Mouse (Mus musculus) ES-CJ7 (cell line): ENCODE measurements at regions not wholly inside any gene's neighbourhood (a gene's known extent, or its start where the extent isn't known, plus 50 kb on each side); places are given as distances from the start of the nearest gene placed in this dataset.
A peak's percentile ranks its signal among the peaks of the same experiment; 100 is the strongest.

Source experiments
- DNase-seq: peaks from one replicate; pipeline ENCODE4 v3.0.0; 2011; ENCODE audit warnings: low read depth, low spot score

- DNase-seq, result peak; percentile 45
Measured at GRCm38 (mm10) chr2:57613243-57613642, 375.8 kb downstream of the Gpd2 start.

GRCm38 (mm10) chr2:57614587-57614991, 377.2 kb downstream of the Gpd2 start:
- no peak for DNase-seq

DNA sequence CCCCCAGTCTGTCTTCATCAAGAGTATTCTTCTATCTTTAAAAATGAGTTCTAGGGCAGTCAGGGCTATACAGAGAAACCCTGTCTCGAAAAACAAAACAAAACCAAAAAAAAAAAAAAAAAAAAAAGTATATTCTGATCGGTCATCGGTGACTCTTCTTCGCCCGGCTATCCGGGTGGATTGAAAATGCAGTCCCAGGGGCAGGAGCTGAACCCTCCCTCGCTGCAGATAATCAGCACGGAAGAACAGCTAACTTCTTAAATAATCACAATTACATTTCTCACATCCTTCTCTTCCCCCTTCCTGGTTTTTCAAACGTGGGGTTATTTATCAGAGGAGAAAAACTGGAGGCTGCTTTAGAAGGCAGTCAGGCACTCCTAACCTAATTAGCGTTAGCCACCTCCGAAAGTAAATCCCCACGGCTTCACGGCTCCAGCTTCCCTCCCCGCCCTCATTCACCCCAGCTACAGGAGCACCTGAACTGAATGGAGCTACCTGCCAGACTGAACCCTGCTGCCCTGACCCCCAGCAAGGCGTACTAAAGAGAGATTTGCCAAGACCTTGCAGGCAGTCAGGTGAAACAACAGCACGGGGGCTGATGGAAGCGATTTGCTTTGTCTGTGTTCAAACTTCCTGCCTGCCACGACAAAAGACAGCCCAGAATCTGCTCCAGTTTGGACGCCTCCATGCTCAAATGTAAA, 379.2 kb downstream of the Gpd2 start:
- DNase-seq, result no peak

DNA sequence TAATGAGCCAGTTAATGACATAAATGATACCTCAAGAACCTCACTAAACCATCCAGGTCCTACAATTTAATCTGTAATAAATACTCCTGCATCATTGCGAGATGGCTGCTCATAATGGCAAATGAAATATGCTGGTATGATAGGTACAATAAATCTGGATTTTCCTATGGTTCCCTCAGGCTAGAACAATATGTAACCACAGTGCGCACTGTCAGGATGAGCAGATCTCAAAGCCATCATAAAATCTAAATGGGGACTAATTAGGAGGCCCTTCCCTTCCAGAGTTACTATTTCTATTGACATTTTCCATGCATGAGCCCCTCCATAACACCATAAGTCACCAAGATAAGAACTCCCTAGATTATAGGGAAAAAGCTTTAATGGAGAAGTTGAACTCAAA, 379.8 kb downstream of the Gpd2 start:
- DNase-seq, result no peak

- DNase-seq, result no peak
Measured at GRCm38 (mm10) chr2:57644117-57644516, 353.6 kb upstream of the Galnt5 start.

GRCm38 (mm10) chr2:57644541-57644940, 353.1 kb upstream of the Galnt5 start:
- DNase-seq, result no peak

- DNase-seq, result no peak
Measured at GRCm38 (mm10) chr2:57649002-57649401, 348.7 kb upstream of the Galnt5 start.

DNA sequence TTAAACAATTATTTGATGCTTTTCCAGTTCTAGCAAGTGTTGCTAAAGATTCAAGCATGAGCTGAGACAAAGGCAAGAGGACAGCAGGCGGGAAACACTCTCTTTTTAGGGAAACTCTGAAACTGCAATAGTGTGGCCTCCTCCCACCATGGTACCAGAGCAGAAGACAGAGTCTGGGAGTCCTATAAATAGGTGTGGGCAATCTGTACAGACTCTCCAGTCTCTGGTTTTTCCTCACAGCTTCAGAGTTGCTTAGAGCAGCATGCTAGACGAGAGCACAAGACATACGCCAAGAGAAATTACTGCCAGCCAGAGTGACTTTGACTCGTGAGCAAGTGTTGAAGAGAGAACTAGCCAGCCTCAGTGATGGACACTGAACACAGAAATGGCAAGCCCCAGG, 340.3 kb upstream of the Galnt5 start:
- DNase-seq, result no peak

DNA sequence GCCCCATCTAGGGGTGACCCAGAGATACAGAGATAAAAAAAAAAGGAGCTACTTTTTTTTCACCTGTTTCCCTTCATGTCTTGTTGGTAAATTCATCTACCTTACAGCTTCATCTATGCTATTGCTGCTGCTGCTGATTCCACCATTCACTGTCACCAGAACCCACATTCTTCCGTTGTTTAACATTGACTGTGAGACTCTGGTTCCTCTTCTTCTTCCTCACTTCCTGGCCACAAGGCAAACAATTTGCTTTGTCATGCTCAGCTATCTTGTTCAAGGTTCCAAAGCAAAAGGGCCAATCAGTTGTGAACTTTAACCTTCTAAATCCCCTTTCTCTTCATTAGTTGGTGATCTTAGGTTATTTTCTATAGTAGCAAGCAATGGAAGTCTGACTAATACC, 335.8 kb upstream of the Galnt5 start:
- no peak for DNase-seq

- DNase-seq, result no peak
Measured at GRCm38 (mm10) chr2:57672007-57672643, 325.6 kb upstream of the Galnt5 start.

DNA sequence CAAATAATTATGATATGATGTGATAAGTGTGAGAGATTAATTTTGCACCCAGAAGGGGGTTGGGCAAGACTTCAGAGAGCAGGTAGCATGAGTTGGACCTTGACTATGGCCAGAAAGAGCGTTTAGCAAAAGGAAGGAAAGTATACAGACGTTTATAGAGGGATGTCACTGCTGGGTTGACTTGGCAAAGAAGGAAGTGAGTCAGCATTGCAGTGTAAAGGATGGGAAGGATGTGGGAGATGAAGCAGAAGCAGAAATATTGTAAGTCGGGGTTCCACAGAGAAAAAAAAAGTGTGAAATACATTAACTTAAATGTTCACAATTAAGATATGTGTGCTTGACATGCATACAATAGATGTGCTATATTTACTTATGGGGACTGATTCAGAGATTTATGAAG, 307.8 kb upstream of the Galnt5 start:
- no peak for DNase-seq

DNA sequence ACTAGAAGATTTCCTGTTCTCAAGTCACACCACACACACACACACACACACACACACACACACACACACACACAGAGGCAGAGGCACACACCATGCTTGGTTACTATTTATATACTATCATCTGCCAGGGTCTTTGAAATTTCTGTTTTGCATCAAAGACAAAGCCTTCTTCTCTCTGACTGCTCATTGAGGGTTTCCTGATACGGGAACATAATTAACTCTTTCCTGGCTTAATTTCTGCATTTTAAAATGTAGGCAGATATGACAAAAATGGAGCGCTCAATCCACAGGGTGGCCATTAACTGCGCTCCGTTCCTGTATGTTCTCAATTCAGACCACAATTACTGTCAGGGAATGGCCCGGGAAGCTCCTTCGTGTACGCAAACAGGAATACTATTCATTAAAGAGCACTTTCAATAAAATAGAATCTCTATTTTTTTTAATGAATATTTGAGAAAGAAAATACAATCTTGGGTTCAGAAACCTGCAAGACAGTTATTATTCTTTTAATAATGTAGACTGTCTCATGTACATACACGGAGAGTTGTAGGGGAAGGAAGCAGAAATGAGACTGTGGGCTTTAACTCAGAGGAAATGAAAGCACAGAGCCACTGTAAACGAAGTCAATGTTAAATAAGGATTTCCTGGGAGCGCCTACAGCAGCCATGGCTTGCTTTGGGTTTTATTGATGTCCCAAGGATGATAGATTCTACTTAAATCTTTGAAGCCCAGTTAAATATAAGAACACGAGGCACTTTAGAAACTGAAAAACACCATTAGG, 300.5 kb upstream of the Galnt5 start:
- DNase-seq, result no peak

DNA sequence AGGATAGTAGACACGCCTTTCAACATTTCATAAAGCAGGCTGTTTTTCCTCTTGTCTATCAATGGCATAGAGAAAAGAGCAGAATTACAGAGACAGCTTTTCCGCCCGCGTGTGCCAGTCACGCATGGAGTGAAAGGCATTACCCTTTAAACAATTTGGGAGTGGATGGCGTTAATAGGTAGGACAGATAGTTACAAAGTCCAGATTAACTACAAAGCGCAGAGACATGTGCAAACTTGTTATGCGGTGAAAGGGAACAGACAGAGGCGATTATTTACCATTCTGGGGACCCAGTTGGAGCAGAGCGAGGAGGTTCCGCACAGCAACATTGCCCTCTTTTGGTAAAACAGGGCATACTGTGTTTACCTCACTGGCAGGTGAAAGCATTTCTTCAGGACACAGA, 299.0 kb upstream of the Galnt5 start:
- peak; percentile 45 for DNase-seq

DNA sequence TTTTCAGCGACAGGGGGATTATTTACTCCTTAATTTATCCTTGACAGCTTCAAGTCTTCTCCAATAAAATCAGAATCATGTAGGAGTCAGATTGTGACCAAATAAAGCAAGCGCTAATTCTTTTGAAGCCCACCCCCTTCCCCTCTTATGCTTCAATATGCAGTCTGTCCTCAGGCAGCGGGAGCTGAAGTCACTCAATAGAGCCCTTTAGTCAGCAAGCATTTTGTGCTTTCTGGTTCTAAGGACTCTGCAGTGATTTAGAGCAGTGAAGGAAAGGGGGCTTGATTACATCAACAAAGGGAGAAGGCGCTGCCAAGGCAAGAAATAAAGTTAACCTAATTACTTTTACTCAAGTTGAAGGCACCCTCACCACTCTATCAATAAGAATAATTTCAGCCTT, 298.5 kb upstream of the Galnt5 start:
- no peak for DNase-seq

DNA sequence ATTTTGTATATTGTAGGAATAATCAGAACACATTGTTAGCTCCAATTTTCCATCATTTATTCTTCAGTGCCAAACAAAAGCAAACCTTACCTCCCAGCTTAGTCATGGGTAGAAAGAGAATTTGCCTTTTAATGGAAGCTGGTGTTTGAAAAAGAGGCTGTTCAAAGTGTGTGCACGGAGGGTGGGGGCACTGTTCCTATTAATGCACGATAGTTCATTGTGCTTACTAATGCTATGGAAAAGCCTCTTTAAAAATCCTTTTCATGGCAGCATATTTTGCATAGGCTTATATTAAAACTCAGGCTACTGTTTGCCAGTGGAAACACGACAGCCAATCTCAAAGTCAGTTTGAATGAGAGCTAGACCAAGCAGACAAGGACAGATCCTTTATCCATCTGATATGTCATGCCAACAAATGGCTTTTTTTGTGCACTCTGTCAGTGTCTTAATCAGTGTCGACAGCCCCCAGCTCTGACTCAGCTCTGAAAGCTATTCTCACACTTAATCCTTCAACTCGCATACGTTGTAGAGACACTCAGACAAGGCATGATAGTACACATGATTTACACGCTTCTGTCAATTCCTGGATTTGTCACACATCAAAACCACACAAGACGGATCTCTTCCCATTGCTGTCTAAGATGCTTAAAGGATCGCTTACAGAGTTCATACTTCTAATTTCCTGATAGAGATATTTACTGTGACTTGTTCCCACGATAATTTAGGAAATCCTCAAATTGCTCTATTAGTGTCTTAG, 280.8 kb upstream of the Galnt5 start:
- no peak for DNase-seq
